Mouse (Mus musculus) limb, embryonic 15.5 days (tissue): ENCODE data around the gene Tbx21. TPM values are rescaled to one million over a fixed set of nuclear protein-coding genes. Genes with fewer than 3 reads are reported as not detected.
A peak's percentile ranks its signal among the peaks of the same experiment; 100 is the strongest.

Experiments used
- ATAC-seq: fragments of 200-750 bp; cut with Nextera tagmentation; 2 replicates; pipeline ENCODE4 v1.8.0; 2017; ENCODE audit warnings: low read depth, moderate TSS enrichment; ENCODE audit not compliant: insufficient number of reproducible peaks, low FRiP score, low TSS enrichment
- H3K27ac ChIP-seq: fragments of 300-500 bp; sonication (generic); 2 replicates; pipeline ENCODE4 v1.5.1; 2015; ENCODE audit warnings: moderate library complexity, mild to moderate bottlenecking, inconsistent platforms
- H3K27me3 ChIP-seq: fragments of 300-500 bp; sonication (generic); 2 replicates; pipeline ENCODE4 v1.6.1; 2015; ENCODE audit warnings: inconsistent platforms
- H3K36me3 ChIP-seq: fragments of 300-500 bp; sonication (generic); 2 replicates; pipeline ENCODE4 v1.6.1; 2015; ENCODE audit warnings: inconsistent platforms
- H3K4me1 ChIP-seq: fragments of 300-500 bp; sonication (generic); 2 replicates; pipeline ENCODE4 v1.6.1; 2015; ENCODE audit warnings: inconsistent platforms
- H3K4me2 ChIP-seq: fragments of 300-500 bp; sonication (generic); 2 replicates; pipeline ENCODE4 v1.6.1; 2015; ENCODE audit warnings: mild to moderate bottlenecking, inconsistent platforms
- H3K4me3 ChIP-seq: fragments of 300-500 bp; sonication (generic); 2 replicates; pipeline ENCODE4 v1.5.1; 2015; ENCODE audit warnings: mild to moderate bottlenecking, inconsistent platforms
- H3K9ac ChIP-seq: fragments of 300-500 bp; sonication (generic); 2 replicates; pipeline ENCODE4 v1.6.1; 2015; ENCODE audit warnings: inconsistent platforms
- H3K9me3 ChIP-seq: fragments of 300-500 bp; sonication (generic); 2 replicates; pipeline ENCODE4 v1.6.1; 2016; ENCODE audit warnings: inconsistent platforms
- WGBS: fragments of 180-500 bp; shearing (Covaris S2); methylation state at CpG from one replicate; pipeline ENCODE4 v1.1.7; 2015; 5-methylcytosine and 5-hydroxymethylcytosine counted together
- polyA plus RNA-seq: library from polyadenylated mRNA; unstranded; fragments of >200 nt; fragmentation: Nextera tagmentation; extraction: Ambion mirVana; gene quantifications from 2 replicates; pipeline ENCODE4 v1.2.1, GENCODE M21; 2015

Tbx21 gene
- polyA plus RNA-seq, 1 experiment from 2014 or later, result not detected

GRCm38 (mm10) chr11:97103163-97104090, 11.7 kb downstream of the Tbx21 start:
- H3K4me3 ChIP-seq, result no peak overlapping the region
- H3K27ac ChIP-seq, result no peak overlapping the region
- no peak overlapping the region for H3K4me2 ChIP-seq
- 0 out of 2 replicates have a peak, but pooled peaks cover 4% of the 10 kb centered on the region for H3K4me1 ChIP-seq
- H3K27me3 ChIP-seq, result peaks cover 31% of the 10 kb centered on the region
- 92% methylated on average over 10 of the region's 10 CpGs for WGBS
- no peak for ATAC-seq
- no peaks in the 10 kb centered on the region for H3K9me3 ChIP-seq
- no peak overlapping the region for H3K9ac ChIP-seq
- H3K36me3 ChIP-seq, result no peaks in the 10 kb centered on the region

GRCm38 (mm10) chr11:97101722-97102121, 13.4 kb downstream of the Tbx21 start:
- ATAC-seq, result no peak
- 19% methylated on average over 9 of the region's 9 CpGs for WGBS
- no peak overlapping the region for H3K4me2 ChIP-seq
- H3K36me3 ChIP-seq, result no peaks in the 10 kb centered on the region
- no peak overlapping the region for H3K4me3 ChIP-seq
- peaks cover 48% of the 10 kb centered on the region for H3K27me3 ChIP-seq
- no peak overlapping the region for H3K27ac ChIP-seq
- 0 out of 2 replicates have a peak, but pooled peaks cover 4% of the 10 kb centered on the region for H3K4me1 ChIP-seq
- no peak overlapping the region for H3K9ac ChIP-seq
- no peaks in the 10 kb centered on the region for H3K9me3 ChIP-seq

GRCm38 (mm10) chr11:97098791-97099190, 16.3 kb downstream of the Tbx21 start:
- H3K27ac ChIP-seq, result no peak overlapping the region
- no peaks in the 10 kb centered on the region for H3K36me3 ChIP-seq
- WGBS, result 25% methylated on average over 17 of the region's 18 CpGs
- 0 out of 2 replicates have a peak, but pooled peaks cover 4% of the 10 kb centered on the region for H3K4me1 ChIP-seq
- no peak overlapping the region for H3K9ac ChIP-seq
- H3K9me3 ChIP-seq, result no peaks in the 10 kb centered on the region
- H3K27me3 ChIP-seq, result peaks cover 60% of the 10 kb centered on the region
- no peak overlapping the region for H3K4me2 ChIP-seq
- H3K4me3 ChIP-seq, result no peak overlapping the region
- no peak for ATAC-seq

- no peak overlapping the region for H3K9ac ChIP-seq
- 52% methylated on average over 2 of the region's 2 CpGs for WGBS
- H3K4me1 ChIP-seq, result 0 out of 2 replicates have a peak, but pooled peaks cover 4% of the 10 kb centered on the region
Measured at GRCm38 (mm10) chr11:97094600-97094999, 20.5 kb downstream of the Tbx21 start.

GRCm38 (mm10) chr11:97086365-97086764, 28.8 kb downstream of the Tbx21 start:
- no peak for ATAC-seq
- H3K4me3 ChIP-seq, result no peak overlapping the region
- no peaks in the 10 kb centered on the region for H3K9me3 ChIP-seq
- no peaks in the 10 kb centered on the region for H3K36me3 ChIP-seq
- 72% methylated on average over 6 of the region's 6 CpGs for WGBS
- no peak overlapping the region for H3K9ac ChIP-seq
- no peak overlapping the region for H3K4me2 ChIP-seq
- H3K4me1 ChIP-seq, result peaks cover 14% of the 10 kb centered on the region
- H3K27me3 ChIP-seq, result 0 out of 2 replicates have a peak, but pooled peaks cover 12% of the 10 kb centered on the region
- no peak overlapping the region for H3K27ac ChIP-seq

More at GRCm38 (mm10) chr11:97094600-97094999, 20.5 kb downstream of the Tbx21 start:
- no peak for ATAC-seq
- no peak overlapping the region for H3K4me3 ChIP-seq
- H3K9me3 ChIP-seq, result no peaks in the 10 kb centered on the region
- H3K4me2 ChIP-seq, result no peak overlapping the region
- no peaks in the 10 kb centered on the region for H3K36me3 ChIP-seq
- H3K27me3 ChIP-seq, result peaks cover 51% of the 10 kb centered on the region
- no peak overlapping the region for H3K27ac ChIP-seq

GRCm38 (mm10) chr11:97084821-97085505, 30.2 kb downstream of the Tbx21 start:
- Histone ChIP-seq H3K36me3 (no peaks in the 10 kb centered on the region), H3K4me2 (no peak overlapping the region), H3K4me1 (peaks cover 14% of the 10 kb centered on the region), H3K9me3 (no peaks in the 10 kb centered on the region), H3K27ac (no peak overlapping the region), H3K27me3 (0 out of 2 replicates have a peak, but pooled peaks cover 8% of the 10 kb centered on the region), H3K4me3 (no peak overlapping the region), H3K9ac (no peak overlapping the region)
- 84% methylated on average over 15 of the region's 15 CpGs for WGBS
- no peak for ATAC-seq

- Histone ChIP-seq H3K9ac (no peak overlapping the region), H3K27me3 (0 out of 2 replicates have a peak, but pooled peaks cover 8% of the 10 kb centered on the region), H3K4me3 (0 out of 2 replicates have a peak overlapping the region, but pooled peaks have one; percentile 8), H3K27ac (no peak overlapping the region), H3K36me3 (no peaks in the 10 kb centered on the region), H3K4me2 (peak overlapping the region; percentile 17; the same call in 1 of the 2 replicates), H3K9me3 (no peaks in the 10 kb centered on the region), H3K4me1 (peaks cover 14% of the 10 kb centered on the region)
- 14% methylated on average over 22 of the region's 22 CpGs for WGBS
- ATAC-seq, result no peak
Measured at GRCm38 (mm10) chr11:97083401-97084140, 31.6 kb downstream of the Tbx21 start.

- 36% methylated on average over 11 of the region's 11 CpGs for WGBS
- no peaks in the 10 kb centered on the region for H3K9me3 ChIP-seq
- peaks cover 14% of the 10 kb centered on the region for H3K4me1 ChIP-seq
- ATAC-seq, result no peak
- no peak overlapping the region for H3K4me2 ChIP-seq
- H3K36me3 ChIP-seq, result no peaks in the 10 kb centered on the region
- H3K27me3 ChIP-seq, result 0 out of 2 replicates have a peak, but pooled peaks cover 8% of the 10 kb centered on the region
- no peak overlapping the region for H3K4me3 ChIP-seq
- no peak overlapping the region for H3K9ac ChIP-seq
- H3K27ac ChIP-seq, result no peak overlapping the region
Measured at GRCm38 (mm10) chr11:97082977-97083376, 32.2 kb downstream of the Tbx21 start.

- Histone ChIP-seq H3K4me2 (no peak overlapping the region), H3K9me3 (no peaks in the 10 kb centered on the region), H3K9ac (no peak overlapping the region), H3K27ac (no peak overlapping the region), H3K4me3 (no peak overlapping the region), H3K27me3 (0 out of 2 replicates have a peak, but pooled peaks cover 8% of the 10 kb centered on the region), H3K4me1 (peaks cover 14% of the 10 kb centered on the region), H3K36me3 (no peaks in the 10 kb centered on the region)
- ATAC-seq, result no peak
- 39% methylated on average over 9 of the region's 9 CpGs for WGBS
Measured at GRCm38 (mm10) chr11:97080291-97080690, 34.8 kb downstream of the Tbx21 start.

- H3K27ac ChIP-seq, result no peak overlapping the region
- ATAC-seq, result no peak
- H3K4me1 ChIP-seq, result peaks cover 8% of the 10 kb centered on the region
- H3K9me3 ChIP-seq, result no peaks in the 10 kb centered on the region
- no peak overlapping the region for H3K4me3 ChIP-seq
- no peaks in the 10 kb centered on the region for H3K36me3 ChIP-seq
- H3K4me2 ChIP-seq, result no peak overlapping the region
- H3K27me3 ChIP-seq, result 0 out of 2 replicates have a peak, but pooled peaks cover 8% of the 10 kb centered on the region
- WGBS, result 47% methylated on average over 4 of the region's 4 CpGs
- no peak overlapping the region for H3K9ac ChIP-seq
Measured at GRCm38 (mm10) chr11:97078751-97079150, 36.4 kb downstream of the Tbx21 start.

GRCm38 (mm10) chr11:97074235-97074634, 40.9 kb downstream of the Tbx21 start:
- 65% methylated on average over 8 of the region's 8 CpGs for WGBS

More at GRCm38 (mm10) chr11:97074235-97074634, 40.9 kb downstream of the Tbx21 start:
- Histone ChIP-seq H3K36me3 (no peaks in the 10 kb centered on the region), H3K27me3 (no peaks in the 10 kb centered on the region), H3K4me2 (no peak overlapping the region), H3K4me1 (no peaks in the 10 kb centered on the region), H3K9ac (no peak overlapping the region), H3K9me3 (no peaks in the 10 kb centered on the region), H3K27ac (no peak overlapping the region), H3K4me3 (no peak overlapping the region)
- no peak for ATAC-seq
